Mouse (Mus musculus): ENCODE measurements around the gene Slc39a13. TPM values are rescaled to one million over a fixed set of nuclear protein-coding genes. Genes with fewer than 3 reads are reported as not detected.
A peak's percentile ranks its signal among the peaks of the same experiment; 100 is the strongest.
"Not testable (repeated sequence)": the region's sequence is repeated elsewhere in the genome, so short reads cannot be mapped to it uniquely, and the experiment has no call there.

Slc39a13 gene
- 32.6 and 37.5 TPM in 2 replicates for polyA plus RNA-seq (2016; fragmentation: Nextera tagmentation; extraction: Ambion mirVana)

GRCm38 (mm10) chr2:91070076-91070800 is at the start of gene Slc39a13:
TSS of gene Slc39a13 (minus strand) at chr2:91070417.
- WGBS: under 1% methylated on average over 63 of the region's 69 CpGs
- Histone ChIP-seq H3K27ac (peak within 1 kb of the TSS; percentile 89), H3K27me3 (ENCODE audit: insufficient read depth, poor library complexity, severe bottlenecking) (no peaks in the 10 kb centered on the region), H3K4me1 (peaks cover 36% of the 10 kb centered on the region), H3K4me3 (peak within 1 kb of the TSS; percentile 63), H3K9me3 (no peaks in the 10 kb centered on the region), H3K36me3 (peaks cover 26% of the 10 kb centered on the region)
- DNase-seq (ENCODE audit: low spot score): peak; percentile 97

DNA sequence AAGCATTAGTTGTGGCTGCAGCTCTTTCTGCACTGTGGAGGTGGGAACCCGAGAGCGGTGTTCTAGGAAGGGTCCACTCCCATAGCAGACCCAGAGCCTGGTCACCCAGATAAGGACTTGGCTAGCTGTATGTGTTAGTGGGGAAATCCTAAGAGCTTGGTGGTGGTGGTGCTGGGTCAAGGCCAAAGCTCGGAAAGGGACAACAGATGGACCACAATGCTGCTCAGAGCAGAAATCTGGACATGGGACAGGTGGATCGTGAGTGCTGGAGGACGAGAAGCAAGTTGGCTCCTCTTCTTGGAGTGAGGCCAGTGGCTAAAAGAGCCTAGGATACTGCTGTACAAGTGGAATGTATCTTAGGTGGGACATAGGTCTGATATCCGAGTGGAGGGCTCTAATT is 49.3 kb upstream of the Slc39a13 start:
- H3K4me1 ChIP-seq: peaks cover 65% of the 10 kb centered on the region
- H3K36me3 ChIP-seq: peaks cover 57% of the 10 kb centered on the region

GRCm38 (mm10) chr2:91119061-91119460 is 48.8 kb upstream of the Slc39a13 start:
- Histone ChIP-seq H3K27me3 (ENCODE audit: insufficient read depth, poor library complexity, severe bottlenecking) (no peaks in the 10 kb centered on the region), H3K4me1 (peaks cover 61% of the 10 kb centered on the region), H3K27ac (peak overlapping the region; percentile 87), H3K36me3 (peaks cover 52% of the 10 kb centered on the region), H3K9me3 (no peaks in the 10 kb centered on the region), H3K4me3 (peak overlapping the region; percentile 70)
- 37% methylated on average over 19 of the region's 19 CpGs for WGBS
- no peak for DNase-seq (ENCODE audit: low spot score)

More for the DNA sequence above, 49.3 kb upstream of the Slc39a13 start:
- WGBS: 58% methylated on average over 6 of the region's 6 CpGs
- H3K27me3 ChIP-seq (ENCODE audit: insufficient read depth, poor library complexity, severe bottlenecking): no peaks in the 10 kb centered on the region
- H3K4me3 ChIP-seq: peak overlapping the region; percentile 70
- peak overlapping the region; percentile 87 for H3K27ac ChIP-seq
- DNase-seq (ENCODE audit: low spot score): no peak
- no peaks in the 10 kb centered on the region for H3K9me3 ChIP-seq

- peaks cover 47% of the 10 kb centered on the region for H3K36me3 ChIP-seq
- WGBS: 11% methylated on average over 1 of the region's 1 CpGs
- H3K27me3 ChIP-seq (ENCODE audit: insufficient read depth, poor library complexity, severe bottlenecking): no peaks in the 10 kb centered on the region
- DNase-seq (ENCODE audit: low spot score): peak; percentile 87
- no peaks in the 10 kb centered on the region for H3K9me3 ChIP-seq
- H3K4me1 ChIP-seq: peaks cover 59% of the 10 kb centered on the region
- H3K4me3 ChIP-seq: peak overlapping the region; percentile 70
- peak overlapping the region; percentile 87 for H3K27ac ChIP-seq
These were observed 48.4 kb upstream of the Slc39a13 start for GRCm38 (mm10) chr2:91118647-91119046.

GRCm38 (mm10) chr2:91117585-91118275 is 47.5 kb upstream of the Slc39a13 start, which contains the start of gene Mybpc3:
TSS of gene Mybpc3 (plus strand) at chr2:91118144.
- Histone ChIP-seq H3K4me1 (peaks cover 57% of the 10 kb centered on the region), H3K27me3 (ENCODE audit: insufficient read depth, poor library complexity, severe bottlenecking) (no peaks in the 10 kb centered on the region), H3K36me3 (peaks cover 38% of the 10 kb centered on the region), H3K9me3 (no peaks in the 10 kb centered on the region), H3K4me3 (peak within 1 kb of the TSS; percentile 70), H3K27ac (peak within 1 kb of the TSS; percentile 87)
- 45% methylated on average over 11 of the region's 11 CpGs for WGBS
- DNase-seq (ENCODE audit: low spot score): peak; percentile 88

DNA sequence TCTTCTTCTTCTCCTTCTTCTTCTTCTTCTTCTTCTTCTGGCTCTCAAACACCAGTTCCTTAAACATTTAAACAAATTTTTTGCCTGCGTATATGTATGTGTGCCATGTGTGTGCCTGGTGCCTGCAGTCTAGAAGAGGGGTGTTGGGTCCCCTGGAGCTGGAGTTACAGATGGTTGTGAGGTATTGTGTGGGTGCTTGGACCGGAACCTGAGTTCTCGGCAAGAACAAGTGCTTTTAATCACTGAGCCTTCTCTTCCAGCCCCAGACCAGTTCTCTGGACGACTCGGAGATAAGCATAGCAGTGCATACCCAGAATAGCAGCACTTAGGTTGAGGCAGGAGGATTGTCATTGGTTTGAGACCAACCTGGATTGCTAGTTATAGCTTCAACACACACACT is 46.6 kb upstream of the Slc39a13 start:
- H3K4me3 ChIP-seq: 0 out of 2 replicates have a peak overlapping the region, but pooled peaks have one; percentile 70
- H3K9me3 ChIP-seq: no peaks in the 10 kb centered on the region
- 44% methylated on average over 5 of the region's 5 CpGs for WGBS
- H3K36me3 ChIP-seq: peaks cover 29% of the 10 kb centered on the region
- peak overlapping the region; percentile 87 for H3K27ac ChIP-seq
- H3K4me1 ChIP-seq: peaks cover 55% of the 10 kb centered on the region
- no peaks in the 10 kb centered on the region for H3K27me3 ChIP-seq (ENCODE audit: insufficient read depth, poor library complexity, severe bottlenecking)
- no peak for DNase-seq (ENCODE audit: low spot score)

- Histone ChIP-seq H3K4me1 (peaks cover 43% of the 10 kb centered on the region), H3K36me3 (peaks cover 17% of the 10 kb centered on the region), H3K4me3 (peak overlapping the region; percentile 64), H3K27me3 (ENCODE audit: insufficient read depth, poor library complexity, severe bottlenecking) (no peaks in the 10 kb centered on the region), H3K27ac (peak overlapping the region; percentile 90), H3K9me3 (no peaks in the 10 kb centered on the region)
- 29% methylated on average over 12 of the region's 12 CpGs for WGBS
- DNase-seq (ENCODE audit: low spot score): no peak
These were observed 45.4 kb upstream of the Slc39a13 start for GRCm38 (mm10) chr2:91115578-91115970.

- peak; percentile 98 for DNase-seq (ENCODE audit: low spot score)
- 6% methylated on average over 42 of the region's 42 CpGs for WGBS
- Histone ChIP-seq H3K36me3 (peaks cover 11% of the 10 kb centered on the region), H3K4me3 (peak overlapping the region; percentile 64), H3K27me3 (ENCODE audit: insufficient read depth, poor library complexity, severe bottlenecking) (no peaks in the 10 kb centered on the region), H3K9me3 (no peaks in the 10 kb centered on the region), H3K4me1 (peaks cover 43% of the 10 kb centered on the region), H3K27ac (peak overlapping the region; percentile 90)
These were observed 44.8 kb upstream of the Slc39a13 start for GRCm38 (mm10) chr2:91114781-91115577.

DNA sequence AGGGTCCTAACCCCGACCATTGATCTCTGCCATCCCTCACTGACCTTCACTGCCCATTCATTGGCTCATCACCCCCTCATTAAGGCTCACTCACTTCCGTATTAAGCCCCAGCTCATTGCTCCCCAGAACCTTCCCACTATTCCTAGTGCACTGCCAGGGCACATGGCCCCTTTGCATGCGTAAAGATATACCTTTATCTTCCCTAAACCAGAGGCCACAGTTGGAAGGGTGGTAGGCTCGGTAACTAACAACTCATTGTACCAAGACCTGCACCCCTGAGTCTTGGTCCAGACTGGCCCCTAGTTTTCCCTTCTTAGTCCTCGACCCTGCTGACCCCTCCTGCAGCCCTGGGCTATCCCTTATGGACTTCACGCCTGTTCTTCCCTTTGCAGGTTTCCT is 43.6 kb upstream of the Slc39a13 start:
- Histone ChIP-seq H3K4me3 (no peak overlapping the region), H3K27me3 (ENCODE audit: insufficient read depth, poor library complexity, severe bottlenecking) (no peaks in the 10 kb centered on the region), H3K4me1 (peaks cover 37% of the 10 kb centered on the region), H3K27ac (0 out of 2 replicates have a peak overlapping the region, but pooled peaks have one; percentile 73), H3K9me3 (no peaks in the 10 kb centered on the region), H3K36me3 (no peaks in the 10 kb centered on the region)
- no peak for DNase-seq (ENCODE audit: low spot score)
- WGBS: 73% methylated on average over 6 of the region's 6 CpGs

DNA sequence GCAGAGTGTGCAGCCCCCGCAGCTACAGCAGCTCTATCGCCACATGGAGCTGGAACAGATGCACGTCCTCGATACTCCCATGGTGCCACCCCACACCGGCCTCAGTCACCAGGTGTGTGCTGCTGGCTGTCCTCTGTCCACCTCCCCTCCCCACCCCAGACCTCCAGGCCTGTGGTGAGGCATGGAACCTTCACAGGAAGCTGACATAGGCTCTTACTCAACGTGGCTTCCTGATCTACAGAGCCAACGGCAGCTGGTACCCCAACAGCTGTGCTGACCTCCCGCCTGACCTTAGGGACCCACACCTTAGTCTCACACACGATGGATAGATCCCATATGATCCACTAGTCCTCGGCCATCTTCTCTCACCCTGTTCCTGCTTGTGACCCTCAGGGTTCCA is 43.1 kb upstream of the Slc39a13 start:
- 73% methylated on average over 10 of the region's 10 CpGs for WGBS
- H3K27ac ChIP-seq: peak overlapping the region; percentile 73; the same call in 1 of the 2 replicates
- DNase-seq (ENCODE audit: low spot score): no peak
- no peak overlapping the region for H3K4me3 ChIP-seq
- no peaks in the 10 kb centered on the region for H3K9me3 ChIP-seq
- peaks cover 33% of the 10 kb centered on the region for H3K4me1 ChIP-seq
- H3K27me3 ChIP-seq (ENCODE audit: insufficient read depth, poor library complexity, severe bottlenecking): no peaks in the 10 kb centered on the region
- no peaks in the 10 kb centered on the region for H3K36me3 ChIP-seq

DNA sequence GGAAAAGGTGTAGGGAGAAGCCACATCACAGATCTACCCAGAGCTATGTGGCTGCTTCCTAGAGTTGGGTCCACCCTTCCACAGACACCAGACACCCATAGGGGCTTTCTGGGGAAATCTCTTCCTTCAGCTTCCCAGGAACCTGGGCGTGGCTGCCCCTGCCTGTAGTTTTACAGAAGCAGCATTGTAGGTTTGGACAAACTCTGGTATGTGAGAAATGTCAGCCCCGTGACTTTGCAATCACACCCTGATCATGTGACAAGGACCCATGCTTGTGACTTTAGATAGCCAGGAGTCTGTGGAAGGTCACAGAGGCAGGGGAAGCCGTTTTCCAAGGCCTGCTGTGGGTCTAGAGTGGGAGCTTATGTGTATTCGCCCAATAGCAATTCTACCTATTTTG is 42.3 kb upstream of the Slc39a13 start:
- H3K27ac ChIP-seq: peak overlapping the region; percentile 73
- peaks cover 33% of the 10 kb centered on the region for H3K4me1 ChIP-seq
- no peak for DNase-seq (ENCODE audit: low spot score)
- 29% methylated on average over 4 of the region's 4 CpGs for WGBS
- H3K27me3 ChIP-seq (ENCODE audit: insufficient read depth, poor library complexity, severe bottlenecking): no peaks in the 10 kb centered on the region
- no peaks in the 10 kb centered on the region for H3K9me3 ChIP-seq
- no peaks in the 10 kb centered on the region for H3K36me3 ChIP-seq
- H3K4me3 ChIP-seq: 0 out of 2 replicates have a peak overlapping the region, but pooled peaks have one; percentile 1

- 91% methylated on average over 3 of the region's 3 CpGs for WGBS
- H3K36me3 ChIP-seq; DNase-seq (ENCODE audit: low spot score): not testable (repeated sequence)
These were observed 41.6 kb upstream of the Slc39a13 start for GRCm38 (mm10) chr2:91111832-91112231.

More at GRCm38 (mm10) chr2:91111832-91112231, 41.6 kb upstream of the Slc39a13 start:
- H3K27me3 ChIP-seq (ENCODE audit: insufficient read depth, poor library complexity, severe bottlenecking); H3K9me3 ChIP-seq; H3K27ac ChIP-seq; H3K4me3 ChIP-seq: not testable (repeated sequence)
- peaks cover 28% of the 10 kb centered on the region for H3K4me1 ChIP-seq
